Mouse (Mus musculus): ENCODE data around the gene Klhl29.

Klhl29 gene
- long read RNA-seq, experiment 1, partial matches to known transcripts: 0 of 8 reads
- long read RNA-seq, experiment 1, other reads (novel, unspliced or antisense): 8 of 8 reads
- long read RNA-seq, experiment 2, partial matches to known transcripts: 0 of 10 reads
- long read RNA-seq, experiment 2, other reads (novel, unspliced or antisense): 10 of 10 reads

DNA sequence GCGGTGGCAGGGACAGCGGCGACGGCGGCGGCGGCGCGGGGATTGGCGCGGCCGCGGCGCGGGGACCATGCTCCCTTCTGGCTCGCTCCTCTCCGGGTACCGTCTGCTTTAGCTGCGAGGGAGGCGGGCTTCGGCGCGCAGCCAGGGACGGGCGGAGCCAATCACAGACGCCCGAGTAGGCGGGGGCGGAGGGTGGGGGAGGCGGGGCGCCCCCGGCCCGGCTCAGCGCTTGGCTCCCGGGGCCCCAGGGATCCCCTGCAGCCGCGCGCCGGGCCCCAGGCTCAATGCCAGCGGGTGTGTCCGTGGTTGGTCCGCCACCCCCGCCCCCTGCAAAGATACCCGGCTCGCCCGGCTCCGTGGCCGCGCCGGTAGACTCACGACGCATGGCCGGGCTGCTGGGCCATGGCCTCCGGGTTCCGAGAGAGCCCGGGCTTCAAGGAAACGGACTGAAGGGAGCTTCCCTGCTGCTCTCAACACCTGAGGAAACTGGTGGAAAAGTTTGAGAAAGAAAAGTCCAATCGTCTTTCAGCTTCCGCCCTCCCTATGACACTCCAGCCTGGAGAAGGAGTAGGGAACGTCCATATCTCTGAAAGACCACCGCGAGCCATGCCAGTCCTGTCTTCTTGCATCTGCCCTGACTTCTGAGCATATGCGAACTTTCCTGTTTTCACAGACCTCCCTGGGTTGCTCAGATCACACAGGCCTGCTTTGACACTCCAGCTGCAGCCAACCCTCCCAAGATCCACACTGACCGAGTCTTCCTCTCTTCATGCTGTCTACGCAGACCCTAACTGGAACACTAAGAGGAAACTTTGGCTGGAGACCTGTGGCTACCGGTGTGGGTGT lies at the start of gene Klhl29:
Gene Klhl29 (minus strand): TSS at position 67 of the 846 bp plus-strand sequence.
- intact Hi-C loops (cut with DNase I): loop anchor here (10.0 kb wide), 3 partner anchors 131 to 231 kb away; no protein-coding TSS in a partner anchor

DNA sequence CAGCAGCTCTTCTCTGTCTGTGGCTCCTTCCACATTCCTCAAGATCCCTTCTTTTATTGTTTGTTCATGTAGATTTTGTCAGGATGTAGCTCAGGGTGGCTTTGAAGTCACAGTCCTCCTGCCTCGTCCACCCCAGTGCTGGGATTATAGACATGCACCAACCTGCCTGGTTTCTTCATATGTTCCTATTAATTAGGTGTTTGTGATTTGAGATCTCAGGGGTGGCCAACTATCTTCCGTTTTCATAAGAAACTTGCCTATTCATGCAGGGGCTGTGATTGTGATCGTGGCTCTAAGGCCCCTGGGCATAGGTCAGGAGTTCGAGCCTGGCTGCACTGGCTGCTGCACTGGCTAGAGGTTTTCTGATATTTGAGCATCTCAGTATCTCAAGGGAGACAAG lies 49.8 kb upstream of the Klhl29 start:
- intact Hi-C loops (cut with DNase I): no loop called here

GRCm38 (mm10) chr12:5415806-5416205 lies 40.3 kb upstream of the Klhl29 start:
- intact Hi-C loops (cut with DNase I): no loop called here

DNA sequence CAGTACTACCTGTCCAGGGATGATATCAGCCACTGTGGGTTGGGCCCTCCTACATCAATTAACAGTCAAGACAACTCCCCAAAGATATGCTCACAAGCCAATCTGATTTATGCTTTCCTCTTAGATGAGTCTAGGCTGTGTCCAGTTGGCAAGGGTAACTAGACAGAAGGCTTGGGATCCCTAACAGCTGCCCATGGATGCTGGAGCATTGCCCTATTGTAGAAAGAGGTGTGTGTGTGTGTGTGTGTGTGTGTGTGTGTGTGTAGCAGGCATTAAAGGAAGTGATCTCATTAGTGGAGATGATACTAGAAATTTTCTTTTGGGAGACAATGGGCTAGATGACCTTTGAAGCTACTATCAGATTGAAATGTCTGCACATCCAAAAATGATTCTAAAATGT lies 38.5 kb upstream of the Klhl29 start:
- intact Hi-C loops (cut with DNase I): no loop called here

DNA sequence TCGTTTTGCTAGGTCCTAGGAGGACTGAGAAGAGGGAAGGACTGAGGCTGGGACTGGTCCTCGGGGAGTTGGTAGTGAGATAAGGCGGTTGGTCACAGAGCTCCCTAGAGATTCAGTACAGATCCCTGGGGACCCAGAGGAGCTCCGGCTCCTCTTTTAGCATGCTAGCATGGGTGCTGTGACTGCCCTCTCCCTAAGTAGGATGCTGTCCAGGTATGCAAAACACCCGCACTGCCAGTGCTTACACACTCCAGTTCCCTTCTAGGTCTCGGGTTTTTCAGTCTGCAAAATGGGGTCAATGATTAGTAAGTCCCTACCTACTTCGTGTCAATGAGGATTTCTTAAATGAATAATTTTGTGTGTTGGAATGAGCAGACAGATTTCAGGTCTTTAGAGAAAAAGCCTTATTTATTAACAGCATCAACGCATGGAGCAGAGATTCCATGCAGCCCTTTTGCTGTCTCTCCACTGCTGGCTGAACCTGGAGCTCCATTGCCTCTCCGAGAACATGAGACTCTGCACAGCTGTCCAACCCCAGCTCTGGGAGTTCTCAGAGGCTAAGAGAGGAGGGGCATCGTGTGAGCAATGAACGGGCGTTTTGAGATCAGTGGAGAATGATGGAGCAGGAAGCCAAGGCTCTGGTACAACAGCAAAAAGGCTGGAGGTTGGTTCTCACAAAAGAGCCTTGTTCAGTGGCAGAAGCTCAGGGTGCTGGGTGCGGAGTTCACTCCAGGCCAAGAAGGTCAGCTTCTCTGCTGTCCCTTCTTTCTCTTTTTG lies 36.5 kb upstream of the Klhl29 start:
- intact Hi-C loops (cut with DNase I): no loop called here

DNA sequence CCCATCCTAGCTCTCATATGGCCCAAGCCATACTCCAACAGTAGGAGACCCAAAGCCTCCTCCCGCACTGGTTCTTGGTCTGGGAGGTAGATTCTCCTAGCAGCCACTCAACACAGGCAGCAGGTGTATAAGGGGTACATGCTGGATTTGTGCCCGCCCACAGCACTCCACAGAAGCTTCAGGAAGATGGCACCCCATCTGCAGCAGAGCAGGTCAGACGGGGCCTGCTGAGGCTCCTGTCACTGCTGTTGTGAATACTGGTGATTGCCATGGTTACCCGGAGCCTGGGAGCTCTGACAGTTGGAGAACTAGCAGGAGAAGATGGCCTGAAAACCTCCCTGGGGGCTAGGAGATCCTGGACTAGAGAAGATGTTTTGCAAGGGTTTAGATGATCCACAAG lies 35.9 kb upstream of the Klhl29 start:
- intact Hi-C loops (cut with DNase I): no loop called here

GRCm38 (mm10) chr12:5410391-5411115 lies 35.1 kb upstream of the Klhl29 start:
- intact Hi-C loops (cut with DNase I): no loop called here

GRCm38 (mm10) chr12:5407175-5407574 lies 31.7 kb upstream of the Klhl29 start:
- intact Hi-C loops (cut with DNase I): no loop called here

DNA sequence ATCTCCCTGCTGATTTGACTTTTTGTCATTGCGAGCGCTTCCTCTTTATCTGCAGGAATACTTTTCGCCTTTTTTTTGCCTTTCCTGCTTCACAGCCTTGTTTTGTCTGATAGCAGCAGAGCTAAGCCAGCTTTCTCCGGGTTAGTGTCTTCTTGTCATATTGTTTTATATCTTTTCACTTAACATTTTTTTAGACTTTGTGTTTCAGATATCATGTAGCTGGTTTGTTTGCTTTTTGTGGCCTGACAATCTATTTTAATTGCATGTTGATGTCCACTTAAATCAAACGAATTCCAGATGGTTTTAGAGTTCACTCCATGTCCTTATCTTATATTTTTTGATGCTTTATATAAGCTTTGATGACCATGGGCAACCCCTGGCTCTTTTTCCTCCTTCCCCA lies 21.9 kb upstream of the Klhl29 start:
- intact Hi-C loops (cut with DNase I): no loop called here

GRCm38 (mm10) chr12:5395188-5395587 lies 19.7 kb upstream of the Klhl29 start:
- intact Hi-C loops (cut with DNase I): no loop called here

GRCm38 (mm10) chr12:5387112-5387511 lies 11.6 kb upstream of the Klhl29 start:
- intact Hi-C loops (cut with DNase I): no loop called here

GRCm38 (mm10) chr12:5386688-5387087 lies 11.2 kb upstream of the Klhl29 start:
- intact Hi-C loops (cut with DNase I): no loop called here

DNA sequence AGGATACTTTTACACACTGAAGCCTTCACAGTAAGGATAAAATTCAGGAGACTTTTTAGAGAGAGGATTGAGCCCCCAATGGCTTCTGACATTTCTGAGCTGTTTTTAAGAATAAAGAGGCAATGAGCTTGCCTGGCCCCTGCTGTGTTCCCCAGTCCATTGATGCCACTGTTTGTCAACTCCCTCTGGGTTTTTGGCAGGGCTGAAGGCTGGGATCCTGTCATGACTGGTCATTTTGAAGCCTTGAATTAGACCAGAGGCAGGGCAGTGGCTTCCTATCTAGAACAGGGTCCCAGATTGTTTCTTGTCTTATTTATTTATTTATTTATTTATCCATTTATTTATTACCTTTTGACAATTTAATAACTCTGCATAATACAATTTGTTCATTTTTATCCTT lies 6.2 kb upstream of the Klhl29 start:
- intact Hi-C loops (cut with DNase I): no loop called here

DNA sequence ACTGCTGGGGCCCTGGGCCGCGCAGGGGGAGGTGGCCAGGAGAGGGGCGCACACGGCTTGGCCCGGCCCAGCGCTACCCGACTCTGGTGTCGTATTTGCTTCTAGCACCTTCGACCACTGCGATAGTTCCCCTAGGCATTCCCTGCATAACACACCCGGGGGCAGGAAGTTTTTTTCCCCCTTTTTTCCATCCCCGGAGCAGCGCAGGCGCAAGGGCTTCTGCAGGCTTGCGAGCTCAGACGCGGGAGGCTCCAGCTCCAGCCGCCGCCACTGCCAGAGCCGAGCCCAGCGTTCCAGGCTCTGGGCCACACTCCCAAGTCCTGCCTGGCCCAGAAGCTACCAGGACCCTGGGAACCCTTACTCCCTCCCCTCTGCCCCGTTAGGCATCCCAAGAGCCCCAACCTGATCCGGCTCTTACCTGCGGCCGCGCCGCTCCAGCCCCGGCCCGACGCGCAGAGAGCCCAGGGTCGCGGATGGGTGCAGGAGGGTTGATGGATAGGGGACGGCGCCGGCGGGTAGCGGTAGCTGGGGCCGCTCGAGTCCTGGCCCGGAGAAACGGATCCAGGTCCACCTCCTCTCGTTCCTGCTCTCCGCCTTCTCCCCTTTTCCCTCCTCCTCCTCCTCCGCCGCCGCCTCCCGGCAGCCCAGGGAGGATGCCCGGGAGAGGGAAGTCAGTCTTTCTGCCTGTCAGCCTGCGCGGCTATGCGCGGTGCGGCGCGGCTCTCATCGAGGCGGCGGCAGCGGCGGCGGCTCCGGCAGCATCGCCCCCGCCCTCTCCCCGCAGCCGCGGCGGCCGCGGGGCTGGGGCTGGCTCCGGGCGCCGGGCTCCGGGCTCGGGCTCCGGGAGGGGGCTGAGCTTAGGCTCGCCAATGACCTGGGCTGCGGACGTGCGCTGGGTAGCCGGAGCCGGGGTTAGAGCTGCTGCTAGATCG lies 532 bp downstream of the Klhl29 start:
- intact Hi-C loops (cut with DNase I): loop anchor here (10.0 kb wide), 3 partner anchors 130 to 230 kb away; no protein-coding TSS in a partner anchor

GRCm38 (mm10) chr12:5374196-5374683 lies 1.2 kb downstream of the Klhl29 start:
- intact Hi-C loops (cut with DNase I): loop anchor here (10.0 kb wide), 3 partner anchors 129 to 229 kb away; no protein-coding TSS in a partner anchor

- intact Hi-C loops (cut with DNase I): loop anchor here (10.0 kb wide), 3 partner anchors 129 to 229 kb away; no protein-coding TSS in a partner anchor
These were observed 1.8 kb downstream of the Klhl29 start for GRCm38 (mm10) chr12:5373641-5374195.

DNA sequence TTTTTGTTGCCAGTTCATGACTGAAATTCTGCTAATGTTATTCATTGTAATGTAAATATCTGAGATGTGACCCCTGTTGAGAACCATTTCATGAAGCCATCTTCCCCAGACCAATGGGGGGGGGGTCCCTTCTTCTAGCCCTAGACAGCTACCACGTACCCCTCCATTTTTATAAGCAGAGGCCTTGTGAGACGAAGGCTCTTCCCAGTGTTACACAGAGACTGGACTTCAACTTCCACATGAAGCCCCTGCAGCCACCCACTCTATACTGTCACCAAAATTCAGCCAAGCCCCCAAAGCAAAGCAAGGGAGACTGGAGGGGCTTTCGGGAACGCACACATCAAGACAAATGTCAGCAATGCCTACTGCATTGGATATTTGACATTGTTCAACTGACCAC lies 6.1 kb downstream of the Klhl29 start:
- intact Hi-C loops (cut with DNase I): no loop called here

- intact Hi-C loops (cut with DNase I): no loop called here
These were observed 10.6 kb downstream of the Klhl29 start for GRCm38 (mm10) chr12:5364836-5365235.

- intact Hi-C loops (cut with DNase I): no loop called here
These were observed 11.4 kb downstream of the Klhl29 start for GRCm38 (mm10) chr12:5363961-5364634.

Measured in adrenal gland (tissue).